Mouse (Mus musculus) myocyte (in vitro differentiated cells): ENCODE measurements around the gene Gab1.

Experiments used
- E2F4 ChIP-seq: IDR thresholded peaks from one replicate; pipeline ENCODE4 v1.6.1; 2011; ENCODE audit warnings: mild to moderate bottlenecking, control low read depth, moderate library complexity; ENCODE audit not compliant: insufficient read depth
- MYOD1 ChIP-seq, 3 experiments: IDR thresholded peaks; one replicate each; pipeline ENCODE4 v1.6.1; 2011; ENCODE audit warnings: control low read depth in 2 of 3, low read depth in 2 of 3, mild to moderate bottlenecking in 2 of 3, moderate library complexity in 1 of 3; ENCODE audit not compliant: insufficient read length in 2 of 3, control insufficient read depth in 1 of 3
- POLR2A ChIP-seq: IDR thresholded peaks from one replicate; pipeline ENCODE4 v1.6.1; 2011; ENCODE audit warnings: low read depth, mild to moderate bottlenecking, control low read depth, moderate library complexity; ENCODE audit not compliant: insufficient read length
- TCF12 ChIP-seq: IDR thresholded peaks from one replicate; pipeline ENCODE4 v1.6.1; 2011; ENCODE audit warnings: mild to moderate bottlenecking, control low read depth; ENCODE audit not compliant: poor library complexity, insufficient read depth, severe bottlenecking
- USF1 ChIP-seq: IDR thresholded peaks from one replicate; pipeline ENCODE4 v1.6.1; 2011; ENCODE audit warnings: low read depth, mild to moderate bottlenecking, control low read depth, moderate library complexity

- no peak for TF ChIP-seq POLR2A
- no peak for TF ChIP-seq TCF12
- TF ChIP-seq MYOD1 (IDR thresholded peaks at IDR 0.05; ENCODE audit: control insufficient read depth in 1 of 3, insufficient read length in 2 of 3, low read depth in 2 of 3) = no peak
- no peak for TF ChIP-seq USF1
- no peak for TF ChIP-seq E2F4
Measured at GRCm38 (mm10) chr8:80796070-80796469, 84.2 kb downstream of the Gab1 start.
